Mouse (Mus musculus) spleen, adult 2 months (tissue): ENCODE measurements at regions not wholly inside any gene's neighbourhood (a gene's known extent, or its start where the extent isn't known, plus 50 kb on each side); places are given as distances from the start of the nearest gene placed in this dataset.

ENCODE experiments used
- CTCF ChIP-seq: fragments of 200-500 bp; IDR thresholded peaks from 2 replicates; pipeline ENCODE4 v1.5.1; 2011; ENCODE audit warnings: mild to moderate bottlenecking, inconsistent platforms; ENCODE audit not compliant: insufficient read depth, insufficient read length, insufficient replicate concordance; ENCODE audit errors: extremely low read depth
- POLR2A ChIP-seq: fragments of 200-500 bp; IDR thresholded peaks from 2 replicates; pipeline ENCODE4 v1.6.1; 2011; ENCODE audit warnings: low read depth, low read length, inconsistent platforms

GRCm38 (mm10) chr5:37875452-37875851, 51.1 kb upstream of the Msx1 start:
- TF ChIP-seq CTCF = no peak
- TF ChIP-seq POLR2A = no peak
